Mouse (Mus musculus) CH12.LX (cell line): ENCODE results near the gene Ece1. TPM values are rescaled to one million over a fixed set of nuclear protein-coding genes. Genes with fewer than 3 reads are reported as not detected.

ENCODE experiments used
- polyA plus RNA-seq: library from polyadenylated mRNA; unstranded; fragments of >175 nt; gene quantifications from 2 replicates; pipeline ENCODE4 v1.2.1, GENCODE M21; 2012; ENCODE audit warnings: low read depth; ENCODE audit not compliant: insufficient read length
- total RNA-seq, 2 experiments: library from RNA; depleted of rRNA; stranded (reverse); fragments of 300-350 nt in 1 of 2; fragments of >200 nt in 1 of 2; gene quantifications; 2 replicates each; pipeline ENCODE4 v1.2.3; 2012 to 2014

Gene Ece1
- total and polyA plus RNA-seq, 3 experiments = 0.12 to 10.0 (median 0.16) TPM

Other genes starting within 250 kb of the Ece1 start
- 5.1 and 5.8 TPM in 2 replicates for gene Rap1gap, start 197.5 kb upstream of the Ece1 start, total RNA-seq (2012; rRNA removed)
- 2.4 and 3.0 TPM in 2 replicates for gene Rap1gap, start 197.5 kb upstream of the Ece1 start, total RNA-seq (2014; rRNA removed)
- 9.2 and 11.1 TPM in 2 replicates for gene Rap1gap, start 197.5 kb upstream of the Ece1 start, polyA plus RNA-seq
- gene Alpl, start 65.9 kb upstream of the Ece1 start, total RNA-seq (2012; rRNA removed) = 115 and 130 TPM in 2 replicates
- gene Alpl, start 65.9 kb upstream of the Ece1 start, total RNA-seq (2014; rRNA removed) = 62.9 and 65.7 TPM in 2 replicates
- 152 and 164 TPM in 2 replicates for gene Alpl, start 65.9 kb upstream of the Ece1 start, polyA plus RNA-seq
- gene Eif4g3, start 130.8 kb downstream of the Ece1 start, total RNA-seq (2012; rRNA removed) = 22.3 and 24.0 TPM in 2 replicates
- gene Eif4g3, start 130.8 kb downstream of the Ece1 start, total RNA-seq (2014; rRNA removed) = 10.8 and 11.9 TPM in 2 replicates
- gene Eif4g3, start 130.8 kb downstream of the Ece1 start, polyA plus RNA-seq = 44.2 and 47.2 TPM in 2 replicates